Mouse (Mus musculus) urinary bladder, postnatal 10 days (tissue): ENCODE data around the gene Syngr1.

Experiments
- DNase-seq: peaks from one replicate; pipeline ENCODE4 v3.0.0; 2022; ENCODE audit warnings: low spot score

The Syngr1 gene

DNA sequence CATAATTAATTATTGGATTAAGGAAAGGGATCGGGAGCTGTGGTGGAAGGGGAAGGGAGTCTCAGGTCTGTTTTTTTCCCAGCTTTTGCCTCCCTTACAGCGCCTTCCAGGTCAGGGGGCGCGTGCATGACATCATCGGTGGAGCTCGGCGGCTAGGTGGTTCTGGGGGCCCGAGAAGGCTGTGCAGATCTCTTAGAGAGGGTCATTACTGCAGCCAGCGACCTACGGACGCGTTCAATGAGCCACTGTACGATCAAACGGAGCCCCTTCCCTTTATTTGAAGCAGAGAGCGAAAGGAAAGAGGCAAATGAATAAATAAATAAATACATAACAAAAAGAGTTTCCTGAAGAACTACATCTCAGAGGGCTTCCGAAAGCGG, 403 bp upstream of the Syngr1 start:
- no peak for DNase-seq

DNA sequence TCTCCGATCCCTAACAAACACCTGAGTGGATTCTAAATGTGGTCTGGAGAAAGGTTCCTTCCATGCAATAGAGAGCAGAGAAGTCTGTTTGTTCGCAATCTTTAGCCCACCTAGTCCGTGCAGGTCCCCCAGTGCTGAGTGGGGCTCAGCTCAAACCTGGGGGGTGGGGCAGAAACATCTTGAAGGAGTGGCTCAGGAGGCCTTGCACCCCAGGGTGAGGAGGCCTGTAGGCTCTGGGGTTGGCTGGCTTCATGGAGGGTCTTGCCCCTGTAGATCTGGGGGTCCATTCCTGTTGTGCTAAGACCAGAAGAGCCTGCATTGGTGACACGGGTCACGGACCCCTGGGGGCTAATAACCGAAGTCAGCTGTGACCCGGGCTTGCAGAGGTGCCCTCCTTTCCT, 907 bp downstream of the Syngr1 start:
- no peak for DNase-seq

- no peak for DNase-seq
These were observed 1.5 kb downstream of the Syngr1 start for GRCm38 (mm10) chr15:80092599-80092998.

DNA sequence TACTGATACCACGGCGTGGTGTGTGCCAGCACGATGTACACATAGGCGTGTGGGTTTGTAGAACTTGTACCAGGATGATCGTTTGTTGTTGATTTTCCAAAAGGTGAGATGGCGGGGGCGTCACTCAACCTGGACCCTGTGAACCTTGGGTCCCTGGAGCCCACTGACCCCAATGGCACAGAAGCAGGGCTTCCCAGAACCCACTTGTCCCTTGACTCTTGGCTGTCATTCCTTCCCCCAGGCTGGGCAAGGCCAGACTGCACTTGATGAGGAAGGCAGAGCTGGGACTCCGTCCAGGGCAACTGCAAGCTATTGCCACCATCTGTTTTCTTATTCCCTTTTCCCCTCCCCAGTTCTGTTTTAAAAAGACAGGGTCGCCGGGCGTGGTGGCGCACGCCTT, 3.1 kb downstream of the Syngr1 start:
- DNase-seq, result no peak

GRCm38 (mm10) chr15:80095596-80095995, 4.5 kb downstream of the Syngr1 start:
- DNase-seq, result no peak

DNA sequence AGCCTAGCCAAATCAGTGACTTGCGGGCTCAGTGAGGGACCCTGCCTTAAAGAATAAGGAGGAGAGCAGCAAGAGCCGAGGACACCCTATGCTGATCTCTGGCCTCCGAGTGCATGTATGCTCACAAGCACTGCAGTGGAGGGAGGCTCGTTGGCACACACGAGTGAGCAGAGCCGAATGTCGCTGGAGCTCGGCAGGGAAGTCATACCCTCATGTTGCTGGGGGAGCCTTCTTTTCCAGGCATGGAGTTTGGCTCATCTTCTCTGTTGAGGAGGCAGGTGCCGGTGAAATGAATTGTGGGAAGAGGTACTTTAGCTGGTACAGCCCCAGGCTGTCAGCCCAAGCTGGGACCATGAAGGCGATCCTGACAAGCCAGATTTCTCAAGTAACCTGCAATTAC, 5.3 kb downstream of the Syngr1 start:
- DNase-seq, result no peak

DNA sequence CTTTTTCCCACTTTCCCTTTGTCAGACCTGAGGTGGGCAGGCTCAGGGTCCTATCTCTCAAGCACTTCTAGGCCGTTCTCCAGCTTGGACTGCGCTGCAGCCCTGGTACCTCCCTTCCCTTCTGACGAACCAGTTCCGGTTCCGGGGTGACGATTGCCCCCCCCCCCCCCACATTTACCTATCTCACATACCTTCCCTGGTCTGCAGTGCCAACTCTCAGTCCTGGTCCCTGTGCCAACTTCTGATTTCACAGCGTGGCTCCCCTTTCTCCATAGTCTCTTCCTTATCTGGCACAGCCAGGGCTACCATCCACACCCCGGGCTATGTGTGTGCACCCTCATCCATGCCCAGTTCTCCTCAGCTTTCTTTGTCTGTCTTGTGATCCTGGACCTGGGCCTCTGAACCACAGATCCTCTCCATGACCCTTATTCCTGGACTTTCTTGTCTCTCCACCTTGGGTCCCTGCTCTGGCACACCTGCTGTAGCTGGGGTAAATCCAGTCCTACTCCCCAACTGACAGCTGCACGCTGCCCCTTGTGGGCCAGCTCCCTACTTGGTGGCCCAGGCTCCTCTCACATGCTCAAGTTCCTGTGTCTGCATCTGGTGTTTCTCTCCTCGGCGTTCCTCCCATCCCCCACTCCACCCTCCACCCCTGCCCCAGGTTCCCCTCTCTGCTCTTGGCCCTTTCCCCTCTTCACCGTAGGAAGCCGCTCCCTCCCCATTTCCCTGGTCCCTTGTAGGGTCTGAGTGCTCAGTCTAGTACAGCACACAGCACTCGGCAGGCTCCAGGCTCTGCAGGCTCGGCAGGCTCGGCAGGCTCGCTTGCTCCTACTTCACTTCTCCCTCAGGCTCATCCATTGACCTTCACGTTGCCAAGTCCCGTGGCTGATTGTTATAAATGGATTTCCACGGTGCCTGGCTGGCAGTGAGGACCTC, 6.1 kb downstream of the Syngr1 start:
- DNase-seq, result no peak

DNA sequence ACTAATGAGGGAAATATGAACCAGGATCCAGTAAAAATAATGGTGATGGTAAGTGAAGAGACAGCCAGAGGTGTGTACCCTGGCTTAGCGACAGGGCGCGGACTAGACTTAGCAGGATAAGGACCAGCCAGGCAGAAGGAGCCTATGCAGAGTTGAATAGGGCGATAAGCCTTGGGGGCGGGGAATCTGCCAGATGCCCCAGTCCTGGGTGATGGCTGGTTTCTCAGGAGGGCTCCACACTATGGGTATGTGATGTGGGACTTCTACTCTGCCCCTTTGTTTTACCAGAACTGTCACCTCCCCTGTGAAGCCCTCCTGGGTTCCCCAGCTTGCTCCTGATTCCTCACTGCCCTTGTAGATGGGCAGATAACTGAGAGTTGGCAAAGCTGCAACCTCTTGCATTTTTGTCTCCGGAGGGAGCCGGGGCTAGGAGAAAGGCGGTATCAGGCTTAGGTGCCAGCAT, 6.9 kb downstream of the Syngr1 start:
- no peak for DNase-seq

- no peak for DNase-seq
These were observed 7.7 kb downstream of the Syngr1 start for GRCm38 (mm10) chr15:80098809-80099208.

GRCm38 (mm10) chr15:80099477-80099876, 8.3 kb downstream of the Syngr1 start:
- no peak for DNase-seq

DNA sequence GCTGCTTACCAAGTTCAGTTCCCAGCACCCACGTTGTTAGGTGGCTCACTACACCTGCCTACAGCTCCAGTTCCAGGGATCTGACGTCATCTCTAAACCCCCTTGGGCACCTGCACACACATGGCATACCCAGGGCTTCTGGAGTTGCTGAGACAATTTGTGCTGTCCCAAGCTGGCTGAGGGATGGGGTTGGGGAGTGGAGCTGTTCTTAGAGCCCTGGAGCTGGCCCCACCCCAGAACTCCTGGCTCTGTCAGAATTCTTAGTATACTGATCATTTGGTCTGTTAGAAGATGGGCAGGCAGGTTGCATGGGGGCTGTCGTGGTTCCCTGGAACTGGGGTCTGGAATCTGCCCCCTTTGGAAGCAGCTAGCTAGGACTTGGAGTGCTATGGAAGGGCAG, 9.1 kb downstream of the Syngr1 start:
- no peak for DNase-seq

- no peak for DNase-seq
These were observed 9.7 kb downstream of the Syngr1 start for GRCm38 (mm10) chr15:80100871-80101270.

- no peak for DNase-seq
These were observed 10.4 kb downstream of the Syngr1 start for GRCm38 (mm10) chr15:80101503-80101902.

DNA sequence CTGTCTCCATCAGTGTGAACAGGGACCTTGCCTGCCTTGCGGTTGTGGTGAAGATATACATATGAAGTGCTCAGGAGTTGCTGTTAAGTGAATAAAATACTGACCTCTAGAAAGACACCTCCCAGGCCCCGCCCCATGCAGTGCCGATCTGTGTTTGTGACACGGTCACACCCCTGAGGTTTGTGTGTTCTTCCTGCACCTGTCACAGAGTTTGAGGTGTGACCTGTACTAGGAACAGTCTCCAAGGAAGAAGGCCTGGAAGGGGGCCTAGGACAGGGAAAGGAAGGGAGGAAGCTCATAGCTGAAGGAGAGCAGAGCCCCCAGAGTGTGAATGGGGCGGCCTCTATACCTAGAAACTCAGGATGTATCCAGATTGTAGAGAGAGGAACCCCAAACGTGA, 11.4 kb downstream of the Syngr1 start:
- no peak for DNase-seq

DNA sequence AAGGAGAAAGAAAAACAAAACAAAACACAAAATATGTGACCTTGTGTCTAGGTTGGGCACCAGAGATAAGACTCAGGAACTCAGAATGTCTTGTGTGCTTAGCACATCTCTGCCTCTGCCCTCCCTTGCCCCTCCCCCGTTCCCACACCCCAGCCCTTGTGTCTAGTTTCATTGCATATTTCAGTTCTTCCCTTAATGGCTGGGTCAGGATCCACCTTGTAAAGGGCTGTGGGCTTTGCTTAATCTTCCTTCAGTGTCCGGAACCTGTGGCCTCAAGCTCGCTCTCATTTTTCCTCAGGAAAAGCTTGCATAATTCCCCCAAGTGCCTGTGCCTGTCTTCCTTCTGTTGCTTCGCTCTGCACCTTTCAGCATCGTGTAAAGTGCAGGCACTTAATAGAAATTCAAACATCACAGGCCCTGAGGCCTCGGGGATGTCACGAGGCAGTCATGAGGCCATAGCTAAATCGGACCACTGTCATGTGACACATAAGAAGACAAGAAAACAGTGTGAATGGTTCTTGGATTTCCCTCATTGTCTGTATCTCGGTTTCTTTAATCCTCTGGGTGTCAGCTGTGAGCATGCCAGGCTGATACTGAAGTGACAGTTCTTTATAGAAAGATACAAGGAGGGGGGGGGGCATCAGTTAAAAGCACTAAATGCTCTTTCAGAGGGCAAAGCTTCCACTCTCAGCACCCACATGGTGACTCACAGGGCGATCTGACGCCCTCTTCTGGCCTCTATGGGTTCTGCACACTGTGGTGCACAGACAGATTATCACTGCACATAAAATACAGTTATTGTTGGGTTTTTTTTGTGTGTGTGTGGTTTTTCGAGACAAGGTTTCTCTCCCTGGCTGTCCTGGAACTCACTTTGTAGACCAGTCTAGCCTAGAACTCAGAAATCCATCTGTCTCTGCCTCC, 14.6 kb downstream of the Syngr1 start:
- DNase-seq, result no peak

- DNase-seq, result no peak
These were observed 16.0 kb downstream of the Syngr1 start for GRCm38 (mm10) chr15:80107143-80107542.

DNA sequence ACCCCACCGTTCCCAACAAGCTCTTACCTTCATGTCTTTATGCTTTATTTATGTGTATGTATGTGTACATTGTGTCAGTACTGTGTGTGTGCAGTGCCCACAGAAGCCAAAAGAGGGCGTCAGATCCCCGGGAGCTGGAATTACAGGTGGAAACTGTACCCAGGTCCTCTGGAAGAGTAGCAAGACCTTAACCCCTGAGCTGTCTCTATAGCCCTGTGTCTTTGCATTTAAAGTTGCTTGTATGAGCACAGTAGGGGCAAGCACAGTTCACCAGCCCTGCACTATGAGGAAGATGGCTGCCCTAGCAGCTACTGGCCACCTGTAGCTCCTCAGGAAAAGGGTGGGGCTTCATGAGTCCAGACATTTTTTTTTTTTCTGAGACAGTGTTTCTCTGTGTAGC, 16.4 kb downstream of the Syngr1 start:
- no peak for DNase-seq

- DNase-seq, result no peak
These were observed 20.3 kb downstream of the Syngr1 start for GRCm38 (mm10) chr15:80111436-80111835.

DNA sequence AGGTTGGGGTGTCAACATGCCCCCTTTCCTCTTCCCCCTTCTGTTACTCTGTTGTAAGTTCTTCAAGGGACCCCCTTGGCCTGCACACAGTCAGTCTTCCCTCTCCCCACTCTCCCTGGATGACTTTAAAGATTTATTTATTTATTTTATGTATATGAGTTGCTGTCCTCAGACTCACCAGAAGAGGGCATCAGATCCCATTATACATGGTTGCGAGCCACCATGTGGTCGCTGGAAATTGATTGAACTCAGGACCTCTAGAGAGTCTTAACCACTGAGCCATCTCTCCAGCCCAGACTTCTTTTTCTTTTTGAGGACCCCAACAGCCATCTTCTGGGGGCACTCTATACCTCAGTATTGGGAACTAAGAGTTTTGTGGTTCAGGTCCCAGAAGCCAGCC, 21.4 kb downstream of the Syngr1 start:
- DNase-seq, result no peak

DNA sequence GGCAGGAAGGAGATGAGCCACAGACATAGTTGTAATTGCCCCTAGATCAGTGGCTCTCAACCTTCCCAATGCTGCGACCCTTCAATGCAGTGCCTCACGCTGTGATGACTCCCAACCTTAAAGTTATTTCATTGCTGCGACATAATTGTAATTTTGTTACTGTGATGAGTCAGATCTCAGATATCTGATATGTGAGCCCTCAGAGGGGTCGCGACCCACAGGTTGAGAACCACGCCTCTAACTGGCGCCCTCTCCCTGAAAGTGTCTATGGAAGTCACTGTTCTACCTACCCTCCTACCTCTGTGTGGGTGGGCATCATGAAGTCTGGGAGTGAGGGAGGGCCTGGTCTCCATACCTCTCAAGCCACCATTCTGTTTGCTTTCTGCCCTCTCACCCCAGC, 23.3 kb downstream of the Syngr1 start:
- DNase-seq, result no peak

DNA sequence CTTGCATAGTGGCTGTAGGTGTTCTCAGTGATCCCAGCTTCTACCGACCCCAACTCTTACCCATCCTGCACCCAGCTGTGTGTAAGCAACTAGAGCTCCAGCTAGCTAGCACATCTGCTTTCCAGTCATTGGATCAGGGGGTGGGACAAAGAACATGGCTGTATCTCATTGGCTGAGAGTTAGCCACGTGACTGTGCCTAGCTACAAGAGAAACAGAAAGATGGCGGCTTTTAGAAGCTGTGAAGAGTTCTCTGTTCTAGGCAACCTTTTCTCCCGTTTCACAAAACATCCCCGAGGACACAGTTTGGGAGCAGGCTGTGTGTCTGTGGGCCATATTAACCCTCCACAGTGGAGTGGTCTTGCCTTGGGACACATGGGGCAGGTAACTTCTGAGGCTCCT, 24.1 kb downstream of the Syngr1 start:
- DNase-seq, result no peak

DNA sequence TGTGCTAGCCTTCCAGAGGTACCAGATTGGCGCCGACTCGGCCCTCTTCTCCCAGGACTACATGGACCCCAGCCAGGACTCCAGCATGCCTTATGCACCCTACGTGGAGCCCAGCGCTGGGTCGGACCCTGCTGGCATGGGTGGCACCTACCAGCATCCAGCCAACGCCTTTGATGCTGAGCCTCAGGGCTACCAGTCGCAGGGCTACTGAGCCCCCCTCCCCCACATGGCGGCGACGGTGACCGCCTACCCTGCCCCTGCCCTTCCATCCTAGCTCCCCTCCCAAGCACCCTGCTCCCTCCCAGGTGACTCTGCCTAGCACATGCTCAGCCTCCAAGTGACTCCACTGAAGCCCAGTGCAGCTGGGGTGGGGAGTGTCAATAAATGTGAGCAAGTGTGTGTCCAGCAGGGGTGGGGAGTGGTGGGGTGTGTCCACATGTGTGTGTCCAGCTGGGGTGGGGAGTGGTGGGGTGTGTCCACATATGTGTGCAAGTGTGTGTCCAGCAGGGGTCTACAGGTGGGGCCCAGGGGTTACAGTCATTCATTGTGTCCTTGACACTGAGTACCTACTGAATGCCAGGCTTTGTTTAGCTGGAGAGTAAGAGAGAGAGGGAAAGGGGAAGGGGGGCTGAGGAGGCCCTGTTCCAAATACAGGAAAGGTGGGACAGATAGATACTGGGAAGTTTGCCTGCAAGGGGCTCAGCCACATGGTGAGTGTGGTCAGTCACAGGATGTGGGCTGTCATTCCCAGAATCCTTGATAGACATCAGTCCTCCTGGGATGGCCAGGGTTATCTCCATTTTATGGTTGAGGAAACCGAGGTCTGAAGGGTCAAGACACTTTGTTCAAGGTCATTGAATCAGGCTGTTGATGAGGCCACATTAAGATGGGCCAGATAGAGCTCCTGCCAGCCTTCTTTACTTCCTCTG, 25.0 kb downstream of the Syngr1 start:
- no peak for DNase-seq
